Mouse (Mus musculus): ENCODE measurements around the gene Baz1a.

The Baz1a gene

DNA sequence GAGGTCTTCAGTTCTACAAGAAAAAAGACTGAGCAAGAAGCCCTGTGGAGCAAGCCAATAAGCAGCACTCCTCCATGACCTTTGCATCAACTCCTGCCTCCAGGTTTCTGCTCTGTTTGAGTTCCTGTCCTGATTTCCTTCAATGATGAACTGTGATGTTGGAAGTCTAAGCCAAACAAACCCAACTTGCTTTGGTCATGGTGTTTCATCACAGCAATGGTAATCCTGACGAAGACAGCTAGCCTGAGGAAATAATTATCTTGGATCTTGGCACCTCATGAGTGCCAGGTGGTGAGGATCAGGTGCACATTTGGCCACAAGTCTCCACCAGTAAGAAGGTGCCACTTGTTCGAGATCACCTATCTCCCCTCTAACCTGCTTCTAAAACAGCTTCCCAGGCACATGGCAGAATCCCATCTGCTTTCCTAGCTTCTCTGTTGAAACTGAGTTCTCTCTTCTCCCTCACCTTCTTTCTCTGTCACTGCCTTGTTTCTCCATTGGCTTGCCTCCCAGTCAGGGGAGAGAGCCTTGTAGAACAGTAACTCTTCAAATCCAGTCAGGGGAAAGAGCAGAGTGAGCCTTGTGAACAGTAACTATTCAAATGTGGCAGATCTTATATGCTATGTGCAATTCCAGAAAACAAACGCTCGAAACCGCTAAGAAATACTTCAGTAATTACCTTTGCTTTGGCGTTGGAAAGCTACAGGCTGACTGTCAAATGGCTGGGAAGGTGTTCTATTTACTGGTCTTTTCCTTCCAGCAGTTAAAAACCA is at the start of gene Baz1a:
Baz1a (minus strand) TSS at position 723 of the 773 bp plus-strand sequence.
- DNase-seq (ENCODE audit: low read depth, low spot score) = no peak

DNA sequence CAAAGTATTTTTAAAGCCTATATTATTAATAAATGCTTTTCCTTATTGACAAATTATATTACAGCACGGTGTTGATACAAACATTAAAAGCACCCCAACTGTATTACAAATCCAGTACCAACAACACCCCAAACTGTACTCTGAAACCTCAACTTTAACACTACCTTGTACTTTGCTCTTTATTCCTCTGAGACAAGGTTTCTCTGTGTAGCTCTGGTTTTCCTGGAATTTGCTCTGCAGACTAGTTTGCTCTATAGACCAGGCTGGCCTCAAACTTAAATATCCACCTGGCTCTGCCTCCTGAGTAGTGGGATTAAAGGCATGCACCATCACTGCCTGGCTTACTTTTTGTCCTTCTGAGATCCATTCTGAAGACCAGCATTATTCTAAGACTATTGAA is 48.0 kb upstream of the Baz1a start:
- no peak for DNase-seq (ENCODE audit: low read depth, low spot score)

DNA sequence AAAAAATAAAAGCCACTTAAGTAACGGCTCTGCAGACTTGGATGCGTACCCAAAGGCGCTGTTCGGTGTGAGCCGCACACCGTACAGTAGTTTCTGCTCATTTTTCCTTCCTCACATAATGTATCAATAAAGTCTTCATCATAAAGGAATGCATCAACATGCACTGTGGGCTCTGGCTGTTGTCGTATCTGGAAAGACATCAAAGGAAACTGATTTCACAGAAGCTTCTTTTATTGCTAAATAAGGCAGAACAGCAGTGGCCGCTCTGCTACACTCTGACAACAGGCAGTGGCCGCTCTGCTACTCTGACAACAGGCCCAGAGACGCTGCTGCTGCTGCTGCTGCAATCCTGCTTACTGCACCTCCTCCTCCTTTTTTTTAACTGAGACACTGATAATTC is 46.9 kb upstream of the Baz1a start:
- DNase-seq (ENCODE audit: low read depth, low spot score) = no peak

DNA sequence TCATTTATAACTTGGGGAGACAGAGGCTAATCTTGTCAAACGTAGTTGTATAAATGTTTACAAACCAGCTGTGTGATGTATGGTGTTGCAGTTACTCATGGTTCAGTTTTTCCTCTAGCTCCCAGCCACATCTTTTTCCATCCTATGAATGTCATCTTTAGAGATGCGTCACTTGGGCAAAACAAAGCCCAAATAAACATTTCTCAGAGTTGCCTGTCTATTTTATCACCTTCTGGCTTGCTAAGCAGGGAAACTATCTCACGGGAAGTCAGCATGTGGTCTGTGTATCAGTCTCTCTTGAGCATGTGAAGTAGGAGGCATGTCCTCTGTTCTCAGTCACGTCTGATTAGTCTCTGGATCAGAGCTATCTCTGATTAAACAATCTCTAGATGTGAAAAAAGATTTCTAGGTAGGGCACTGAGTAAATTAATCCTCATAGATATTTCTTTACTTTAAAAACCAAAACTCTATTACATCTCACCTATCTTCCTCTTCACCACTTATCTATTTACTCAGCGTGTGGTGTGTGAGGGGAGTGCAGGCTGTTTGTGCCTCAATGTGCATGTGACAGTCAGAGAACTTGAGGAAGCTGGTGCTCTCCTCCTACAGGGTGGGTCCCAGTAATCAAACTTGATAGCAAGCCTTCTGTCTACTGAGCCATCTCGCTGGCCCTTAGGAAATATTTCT is 46.2 kb upstream of the Baz1a start:
- DNase-seq (ENCODE audit: low read depth, low spot score) = peak; percentile 9

DNA sequence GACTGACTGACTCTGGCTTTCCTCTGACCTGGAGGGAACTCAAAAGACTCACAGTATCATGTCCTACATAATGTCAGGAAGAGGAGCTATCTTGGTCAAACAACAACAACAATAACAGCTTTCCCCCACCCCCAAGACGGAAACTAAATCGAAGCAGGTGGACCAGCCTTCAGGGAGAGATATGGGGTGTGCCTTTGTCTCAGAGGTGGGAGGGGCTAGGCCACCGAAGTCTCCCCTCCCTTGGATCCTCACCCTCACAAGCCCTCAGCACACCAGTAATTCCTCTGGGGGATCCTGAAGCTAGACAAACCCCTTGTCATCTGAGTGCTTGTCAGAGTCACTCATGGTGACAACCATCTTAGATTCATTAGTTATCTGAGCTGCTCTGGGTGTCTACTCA is 45.7 kb upstream of the Baz1a start:
- DNase-seq (ENCODE audit: low read depth, low spot score) = no peak

DNA sequence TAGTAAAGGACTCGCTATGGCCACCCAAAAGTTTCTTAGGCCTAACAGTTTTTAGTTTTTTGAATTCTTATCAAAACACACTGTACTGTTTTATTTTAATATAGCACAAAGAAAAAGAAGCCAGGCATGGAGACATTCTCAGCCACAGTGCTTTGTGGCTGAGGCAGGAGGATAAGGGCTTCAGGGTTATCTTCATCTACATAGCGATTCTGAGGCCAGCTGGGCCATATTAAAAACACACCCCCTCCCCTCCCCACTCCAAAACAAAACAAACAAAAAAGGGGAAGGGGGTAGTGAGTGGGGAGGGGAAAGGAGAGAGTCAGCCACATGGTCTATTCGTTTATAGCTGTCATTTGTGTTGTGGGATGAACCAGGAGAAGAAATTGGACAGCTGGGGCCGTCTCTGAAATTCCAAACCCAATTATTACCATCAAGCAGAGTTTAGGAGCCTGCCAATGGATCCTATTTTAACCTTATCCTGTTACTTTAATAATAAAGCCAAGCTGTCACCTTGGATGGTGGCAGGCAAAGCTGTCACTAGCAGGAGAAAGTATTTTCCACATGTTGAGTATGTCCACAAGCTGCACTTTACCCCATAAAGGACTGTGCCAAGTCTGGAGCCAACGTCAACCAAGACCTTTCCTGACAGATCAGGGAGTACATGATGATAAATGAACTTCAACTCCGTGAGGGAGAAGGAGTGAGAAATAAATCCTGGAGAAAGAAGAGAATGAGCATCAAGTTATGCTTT is 44.9 kb upstream of the Baz1a start:
- no peak for DNase-seq (ENCODE audit: low read depth, low spot score)

DNA sequence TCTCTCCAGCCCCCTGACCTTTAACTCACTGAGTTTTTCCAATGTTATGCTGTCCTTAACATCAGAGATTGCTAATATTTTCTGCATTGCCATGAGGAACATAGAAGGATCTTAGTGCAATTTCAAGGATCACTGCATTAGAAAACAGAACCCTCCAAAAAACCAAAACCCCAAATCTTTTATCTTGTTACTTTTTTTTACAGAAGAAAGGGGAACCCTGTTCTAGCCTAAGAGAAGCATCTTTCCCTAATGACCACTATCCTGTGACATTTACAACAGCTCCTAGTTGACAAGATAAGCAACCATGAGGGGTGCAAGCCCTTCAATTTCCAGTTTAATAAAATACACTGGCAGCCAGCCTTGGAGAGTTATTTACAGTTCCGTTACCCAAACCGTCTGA is 42.6 kb upstream of the Baz1a start:
- no peak for DNase-seq (ENCODE audit: low read depth, low spot score)

DNA sequence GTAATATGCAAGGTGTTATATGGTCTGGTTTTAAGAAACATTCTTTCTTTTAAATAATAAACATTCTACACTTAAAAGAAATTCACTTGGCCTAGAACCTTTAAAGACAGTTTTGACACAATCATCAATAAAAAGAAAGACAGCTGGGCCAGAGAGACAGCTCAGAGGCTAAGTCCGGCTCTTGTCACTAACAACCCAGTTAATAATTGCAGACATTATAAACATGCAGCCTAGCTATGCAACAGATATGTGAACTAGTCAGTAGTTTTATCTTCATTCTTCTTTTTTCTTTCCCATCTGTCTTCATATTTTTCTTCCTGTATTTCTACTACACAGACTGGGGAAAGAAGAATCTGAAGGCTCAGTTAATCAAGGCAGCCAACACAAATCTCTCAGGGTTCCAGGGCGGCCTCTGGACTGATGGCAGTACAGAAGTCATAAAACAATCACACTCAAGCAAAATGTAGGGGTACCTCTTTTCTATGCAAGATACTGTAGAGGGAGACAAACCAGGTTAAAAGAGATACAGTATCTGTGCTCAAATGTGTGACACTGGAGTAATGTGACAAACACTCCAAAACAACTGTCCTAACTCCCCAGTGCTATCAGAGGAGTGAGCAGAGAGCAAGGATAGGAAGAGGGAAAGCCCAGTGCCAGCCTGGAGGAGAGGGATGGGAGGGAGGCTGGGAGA is 40.5 kb upstream of the Baz1a start:
- DNase-seq (ENCODE audit: low read depth, low spot score) = no peak

DNA sequence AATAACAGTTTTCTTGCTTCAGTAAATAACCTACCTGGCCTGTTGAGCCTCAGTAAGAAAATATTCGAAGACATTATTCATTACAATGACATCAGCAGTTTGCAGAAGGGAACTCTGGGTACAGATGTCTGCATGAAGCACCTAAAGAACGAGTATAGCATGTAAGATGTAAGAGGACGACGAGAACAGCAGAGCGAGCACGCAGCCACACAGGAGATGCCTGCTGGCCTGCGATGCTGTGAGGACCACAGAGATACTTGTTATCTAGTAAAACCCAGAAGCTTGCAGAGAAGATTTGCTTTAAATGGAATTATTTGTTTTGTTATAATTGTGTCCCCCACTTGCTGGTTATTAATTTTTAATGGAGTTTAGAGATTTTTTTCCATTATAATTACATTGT is 39.1 kb upstream of the Baz1a start:
- no peak for DNase-seq (ENCODE audit: low read depth, low spot score)

DNA sequence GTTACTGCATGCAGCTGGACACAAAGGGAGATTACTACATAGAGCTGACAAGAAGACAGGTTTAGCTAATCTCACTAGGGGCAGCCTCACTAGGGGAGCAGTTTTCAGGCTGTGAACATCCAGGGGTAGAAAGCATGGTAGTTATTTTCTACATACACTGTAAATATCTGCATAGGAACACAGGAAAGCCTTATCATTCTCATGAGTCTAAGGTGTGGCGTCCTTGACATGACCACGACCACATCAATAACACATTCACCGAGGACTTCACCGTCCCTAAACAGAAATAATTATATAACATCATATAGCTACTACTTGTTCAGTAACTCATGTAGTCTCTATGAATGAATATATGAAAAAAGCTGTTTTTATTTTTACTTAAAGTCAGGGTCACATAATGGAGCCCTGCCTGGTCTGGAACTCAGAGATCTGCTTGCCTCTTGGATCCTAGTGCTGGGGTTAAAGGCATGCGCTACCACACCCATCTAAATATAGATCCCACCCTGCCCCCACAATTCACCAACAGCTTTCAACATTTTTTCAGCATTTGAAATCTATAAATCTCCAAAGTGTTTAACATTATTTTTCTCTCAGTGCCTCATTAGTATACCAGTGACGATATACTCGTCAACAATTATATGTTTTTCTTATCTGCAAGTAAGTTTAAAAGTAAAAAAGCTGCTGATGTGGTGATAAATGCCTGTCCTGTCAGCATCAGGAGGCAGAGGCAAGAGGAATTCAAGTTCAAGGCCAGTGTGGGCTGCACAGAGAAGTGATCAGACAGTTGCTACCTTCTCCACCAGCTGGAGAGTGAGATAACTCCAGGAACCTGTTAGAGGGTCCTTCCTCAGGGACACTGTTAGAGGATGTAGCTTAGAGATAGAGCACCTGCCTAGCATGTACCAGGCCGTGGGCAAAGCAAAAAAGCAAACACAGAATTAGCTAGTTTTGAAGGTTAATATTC is 37.3 kb upstream of the Baz1a start:
- no peak for DNase-seq (ENCODE audit: low read depth, low spot score)

DNA sequence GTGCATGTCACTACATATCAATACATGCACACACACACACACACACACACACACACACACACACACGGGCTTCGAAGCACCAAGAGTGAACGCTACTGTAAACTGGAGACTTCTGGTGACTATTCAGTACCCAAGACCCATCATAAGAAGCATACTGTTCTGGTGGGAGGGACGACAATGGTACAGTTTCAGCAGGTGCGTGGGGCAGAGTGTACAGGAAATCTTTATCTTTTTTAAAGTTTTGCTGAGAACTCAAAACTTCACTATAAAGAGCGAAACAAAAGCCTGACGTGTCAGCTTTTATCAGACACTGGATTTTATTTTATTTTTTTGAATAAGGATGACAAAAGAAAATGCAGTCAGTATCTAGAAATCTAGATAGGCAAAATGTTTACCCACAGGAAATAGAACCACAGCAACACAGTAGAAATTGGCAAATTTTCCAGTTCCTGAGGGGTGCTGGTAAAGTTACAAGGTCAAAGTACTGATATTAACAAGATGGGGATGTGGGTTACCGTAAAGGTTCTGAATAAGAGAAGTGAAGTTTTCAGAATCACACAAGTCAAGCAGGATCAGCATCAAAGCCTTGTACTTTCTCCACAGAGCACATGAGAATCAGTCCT is 35.7 kb upstream of the Baz1a start:
- DNase-seq (ENCODE audit: low read depth, low spot score) = peak; percentile 42

DNA sequence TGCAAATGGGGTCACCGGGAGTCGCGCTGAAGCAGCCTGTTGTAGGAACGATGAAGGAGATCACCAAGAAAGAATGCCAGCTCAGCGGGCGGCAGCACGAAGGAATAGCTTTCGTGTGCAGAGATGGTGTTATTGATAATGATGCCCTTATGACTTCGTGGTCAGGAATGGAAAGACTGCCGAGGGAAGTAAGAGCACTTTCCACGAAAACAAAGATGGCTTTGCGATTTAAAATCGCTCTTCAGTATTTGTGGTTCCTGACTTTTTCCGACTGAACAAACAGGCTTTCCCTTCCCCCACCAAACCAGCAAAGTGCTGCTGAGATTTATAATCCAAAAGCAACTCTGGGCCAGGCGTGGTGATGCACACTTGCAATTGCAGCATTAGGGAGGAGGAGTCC is 26.9 kb upstream of the Baz1a start:
- peak; percentile 9 for DNase-seq (ENCODE audit: low read depth, low spot score)

DNA sequence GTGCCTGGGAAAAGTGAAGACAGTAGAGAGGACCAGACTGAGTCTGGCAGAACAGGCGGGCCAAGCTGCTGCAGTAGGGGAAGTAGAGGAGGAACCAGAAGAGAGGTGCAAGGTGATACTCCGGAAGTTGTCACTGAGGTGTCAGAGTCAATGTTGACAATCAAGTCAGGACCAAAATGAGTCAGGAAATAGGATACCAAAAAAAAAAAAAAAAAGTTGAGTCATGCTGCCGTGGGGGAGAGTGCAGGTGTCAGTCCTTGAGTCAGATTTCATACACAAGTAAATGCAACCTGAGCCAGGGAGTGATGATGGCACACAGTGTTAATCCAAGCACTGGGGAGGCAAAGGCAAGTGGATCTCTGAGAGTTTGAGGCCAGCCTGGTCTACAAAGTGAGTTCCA is 12.9 kb upstream of the Baz1a start:
- DNase-seq (ENCODE audit: low read depth, low spot score) = peak; percentile 45

DNA sequence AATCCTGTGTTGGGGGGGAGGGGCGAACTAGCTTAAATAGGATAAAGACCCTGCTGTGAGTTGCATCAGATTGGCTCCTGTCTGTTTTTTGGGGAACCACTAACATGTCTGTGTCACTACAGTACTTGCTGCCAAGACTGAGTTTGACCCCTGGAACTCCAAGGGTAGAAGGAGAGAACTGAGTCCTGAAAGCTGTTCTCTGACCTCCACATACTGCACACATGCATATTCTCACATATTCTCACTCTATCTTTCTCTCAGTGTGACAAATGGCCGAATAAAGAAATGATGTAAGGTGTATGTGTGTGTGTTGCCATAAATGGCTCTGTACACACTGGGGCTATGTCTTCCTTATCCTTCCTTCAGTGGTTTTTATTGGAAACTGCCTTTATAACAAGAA is 9.1 kb upstream of the Baz1a start:
- DNase-seq (ENCODE audit: low read depth, low spot score) = no peak

DNA sequence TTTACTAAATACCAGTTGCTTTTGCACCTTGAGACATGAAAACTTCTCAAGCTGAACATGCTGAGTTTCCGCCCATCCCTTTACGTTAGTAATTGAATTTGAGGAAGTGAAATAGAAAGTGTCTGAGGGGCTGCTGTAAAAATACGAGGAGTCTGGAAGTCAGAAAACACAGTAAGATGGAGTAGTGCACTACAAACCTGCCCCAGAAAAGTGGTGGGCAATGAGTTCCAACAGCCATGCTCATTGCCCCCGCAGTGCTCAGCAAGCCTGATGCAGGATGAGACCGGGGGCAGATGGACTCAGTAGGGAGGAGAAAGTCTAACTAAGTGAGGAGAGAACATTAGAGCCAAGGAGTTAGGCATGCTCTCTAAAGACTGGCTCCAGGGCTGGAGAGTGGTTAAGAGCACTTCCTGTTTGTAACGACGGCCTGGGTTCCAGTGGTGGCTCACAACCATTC is 5.3 kb upstream of the Baz1a start:
- DNase-seq (ENCODE audit: low read depth, low spot score) = no peak

DNA sequence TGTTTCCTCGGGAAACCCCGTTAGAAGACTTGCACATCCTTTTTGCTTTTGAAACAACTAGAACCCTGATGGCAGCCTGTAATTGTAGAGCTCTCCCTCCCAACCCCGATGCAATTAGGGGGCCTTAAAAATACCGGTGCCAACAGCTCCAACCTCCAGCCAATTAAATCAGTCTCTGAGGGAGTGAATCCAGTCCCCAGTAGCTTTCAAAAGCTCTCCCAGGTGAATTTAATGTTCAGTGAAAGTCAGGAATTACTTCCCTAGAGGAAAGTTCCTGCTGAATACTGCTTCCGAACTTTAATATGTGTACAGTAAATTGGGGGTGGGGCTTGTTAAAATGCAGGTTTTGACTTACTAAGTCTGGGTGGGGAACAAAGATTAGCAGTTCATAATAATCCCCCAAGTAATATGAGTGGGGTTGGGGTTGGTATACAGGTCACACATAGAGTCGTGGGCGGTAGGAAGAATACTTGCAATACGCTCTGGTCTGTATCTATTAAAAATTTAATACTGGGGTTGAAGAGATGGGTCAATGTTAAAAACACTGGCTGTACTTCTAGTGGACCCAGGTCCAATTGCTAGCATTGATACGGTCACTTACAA is 3.1 kb upstream of the Baz1a start:
- DNase-seq (ENCODE audit: low read depth, low spot score) = no peak

DNA sequence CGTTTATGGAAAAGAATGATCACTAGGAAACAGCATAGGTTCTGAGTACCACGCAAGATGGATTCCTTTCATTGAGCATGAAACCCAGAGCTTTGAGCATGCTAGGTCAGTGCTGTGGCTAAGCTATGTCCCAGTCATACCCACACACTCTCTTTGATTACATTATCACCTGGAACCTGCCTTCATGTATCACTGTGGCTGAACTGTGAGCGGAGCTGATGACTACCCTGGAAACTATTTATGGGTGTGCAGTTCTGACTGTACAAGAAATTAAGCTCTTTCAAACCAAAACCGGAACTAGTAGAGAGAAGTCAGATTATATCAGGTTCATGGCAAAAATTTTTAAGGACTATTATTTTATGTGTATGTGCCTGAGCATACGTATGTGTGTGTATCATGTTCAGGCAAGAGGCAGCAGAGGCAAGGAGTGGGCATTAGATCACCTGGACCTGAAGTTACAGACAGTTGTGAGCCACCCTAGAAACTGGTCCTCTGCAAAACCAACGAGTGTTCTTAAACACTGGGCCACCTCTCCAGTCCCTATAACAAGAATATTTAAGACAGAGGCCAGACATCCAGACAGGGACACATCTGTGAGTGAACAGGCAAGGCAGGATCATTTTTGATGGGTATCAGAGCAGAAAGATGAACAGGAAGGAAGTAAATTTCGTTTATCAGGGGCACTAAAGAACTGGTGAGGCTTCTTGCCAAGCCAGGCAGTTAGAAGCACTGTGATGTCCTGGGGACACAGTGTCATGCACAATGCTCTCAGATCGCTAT is 2.4 kb upstream of the Baz1a start:
- DNase-seq (ENCODE audit: low read depth, low spot score) = peak; percentile 48

DNA sequence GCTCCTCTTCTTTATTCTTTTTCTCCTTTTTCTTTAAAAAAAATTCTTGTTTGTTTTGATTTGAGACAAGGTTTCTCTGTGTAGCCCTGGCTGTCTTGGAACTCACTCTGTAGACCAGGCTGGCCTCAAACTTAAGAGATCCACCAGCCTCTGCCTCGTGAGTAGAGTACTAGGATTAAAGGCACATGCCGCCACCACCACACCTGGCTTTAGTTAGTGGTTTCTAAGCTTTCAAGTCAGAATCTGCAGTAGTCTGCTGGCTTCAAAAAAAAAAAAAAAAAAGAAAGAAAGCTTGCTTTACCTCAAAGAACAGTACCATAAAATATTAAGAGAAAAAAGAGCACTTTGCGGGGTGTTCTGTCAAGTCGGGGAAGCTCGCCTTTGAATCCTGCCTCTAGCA is 1.3 kb upstream of the Baz1a start:
- no peak for DNase-seq (ENCODE audit: low read depth, low spot score)

DNA sequence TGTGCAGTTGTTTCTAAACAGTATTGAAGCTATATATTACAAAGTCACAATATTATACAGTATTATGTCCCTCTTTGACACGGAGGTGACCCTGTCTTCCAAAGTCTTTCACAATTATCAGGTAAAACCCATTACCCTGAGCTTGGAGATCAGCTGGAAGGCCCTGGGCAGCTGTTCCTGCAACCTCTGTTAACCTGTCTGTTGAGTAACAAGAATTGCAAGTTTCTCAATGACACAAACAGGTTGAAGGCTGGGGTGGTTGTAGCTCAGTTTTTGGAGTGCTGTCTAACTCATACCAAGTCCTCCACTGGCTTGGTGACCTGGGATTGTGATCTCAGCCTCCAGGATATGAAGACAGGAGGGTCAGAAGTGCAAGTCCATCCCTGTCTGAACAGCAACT is 1.1 kb downstream of the Baz1a start:
- no peak for DNase-seq (ENCODE audit: low read depth, low spot score)

Measured in CD4-positive, CD25-positive, alpha-beta regulatory T cell, adult 2 months (primary cell).